Mouse (Mus musculus) mouse trophoblast stem cell (cell line): ENCODE measurements around the gene Fos.

Experiments used
- in situ Hi-C, 2 experiments: fragments of 300-500 bp; cut with MseI, MboI; formaldehyde crosslinking; loops; 2 replicates in 1 of 2; 3 replicates in 1 of 2; pipeline ENCODE4 v1.15.1; 2025

Gene Fos

GRCm38 (mm10) chr12:85461913-85462663 lies 11.6 kb upstream of the Fos start:
- in situ Hi-C loops, result no loop called here

- in situ Hi-C loops, result no loop called here
Measured at GRCm38 (mm10) chr12:85462802-85463201, 10.9 kb upstream of the Fos start.

- in situ Hi-C loops, result no loop called here
Measured at GRCm38 (mm10) chr12:85464431-85464830, 9.3 kb upstream of the Fos start.

- in situ Hi-C loops, result no loop called here
Measured at GRCm38 (mm10) chr12:85464902-85465301, 8.8 kb upstream of the Fos start.

GRCm38 (mm10) chr12:85467854-85468253 lies 5.8 kb upstream of the Fos start:
- in situ Hi-C loops, result no loop called here

- in situ Hi-C loops, result no loop called here
Measured at GRCm38 (mm10) chr12:85468666-85469065, 5.0 kb upstream of the Fos start.

- in situ Hi-C loops, result no loop called here
Measured at GRCm38 (mm10) chr12:85471920-85472655, 1.6 kb upstream of the Fos start.

- in situ Hi-C loops, result no loop called here
Measured at GRCm38 (mm10) chr12:85472656-85473410, 857 bp upstream of the Fos start.

GRCm38 (mm10) chr12:85474298-85475231 lies 875 bp downstream of the Fos start:
- in situ Hi-C loops, result no loop called here

- in situ Hi-C loops, result no loop called here
Measured at GRCm38 (mm10) chr12:85475232-85475919, 1.7 kb downstream of the Fos start.

GRCm38 (mm10) chr12:85475920-85476828 lies 2.5 kb downstream of the Fos start:
- in situ Hi-C loops, result no loop called here

- in situ Hi-C loops, result no loop called here
Measured at GRCm38 (mm10) chr12:85477219-85477618, 3.5 kb downstream of the Fos start.

GRCm38 (mm10) chr12:85477804-85478203 lies 4.1 kb downstream of the Fos start:
- in situ Hi-C loops, result no loop called here

GRCm38 (mm10) chr12:85478696-85479095 lies 5.0 kb downstream of the Fos start:
- in situ Hi-C loops, result no loop called here

- in situ Hi-C loops, result no loop called here
Measured at GRCm38 (mm10) chr12:85479190-85479589, 5.5 kb downstream of the Fos start.

GRCm38 (mm10) chr12:85483155-85483554 lies 9.5 kb downstream of the Fos start:
- in situ Hi-C loops, result no loop called here

- in situ Hi-C loops, result loop anchor here in 1 of 2 experiments (5.0 kb wide), 1 partner anchor 107 kb away; no protein-coding TSS in a partner anchor
Measured at GRCm38 (mm10) chr12:85484655-85485054, 11.0 kb downstream of the Fos start.

GRCm38 (mm10) chr12:85485890-85486765 lies 12.4 kb downstream of the Fos start:
- in situ Hi-C loops, result loop anchor here in 1 of 2 experiments (5.0 kb wide), 1 partner anchor 109 kb away; no protein-coding TSS in a partner anchor
